Mouse (Mus musculus) hindbrain, postnatal 0 days (tissue): ENCODE data around the gene F5. TPM values are rescaled to one million over a fixed set of nuclear protein-coding genes. Genes with fewer than 3 reads are reported as not detected.

Experiments
- ATAC-seq: fragments of 200-750 bp; cut with Nextera tagmentation; 2 replicates; pipeline ENCODE4 v1.8.0; 2017; ENCODE audit warnings: mild to moderate bottlenecking, moderate TSS enrichment, moderate library complexity
- DNase-seq: peaks from one replicate; pipeline ENCODE4 v3.0.0-alpha.2; 2015; ENCODE audit warnings: low spot score
- H3K27ac ChIP-seq: fragments of 300-500 bp; sonication (generic); 2 replicates; pipeline ENCODE4 v1.5.1; 2014; ENCODE audit warnings: mild to moderate bottlenecking
- H3K27me3 ChIP-seq: fragments of 300-500 bp; sonication (generic); 2 replicates; pipeline ENCODE4 v1.6.1; 2014; ENCODE audit warnings: low read length, mixed read lengths; ENCODE audit not compliant: insufficient read depth
- H3K36me3 ChIP-seq: fragments of 300-500 bp; sonication (generic); 2 replicates; pipeline ENCODE4 v1.6.1; 2014; ENCODE audit warnings: low read length, mixed read lengths; ENCODE audit not compliant: insufficient read depth
- H3K4me1 ChIP-seq: fragments of 300-500 bp; sonication (generic); 2 replicates; pipeline ENCODE4 v1.6.1; 2014; ENCODE audit warnings: antibody characterized with exemption, low read length, mixed read lengths; ENCODE audit not compliant: insufficient read depth
- H3K4me2 ChIP-seq: fragments of 300-500 bp; sonication (generic); 2 replicates; pipeline ENCODE4 v1.6.1; 2014; ENCODE audit warnings: low read depth, mild to moderate bottlenecking, low read length, moderate library complexity, mixed read lengths
- H3K4me3 ChIP-seq: fragments of 300-500 bp; sonication (generic); 2 replicates; pipeline ENCODE4 v1.5.1; 2014; ENCODE audit warnings: low read length
- H3K9ac ChIP-seq: fragments of 300-500 bp; sonication (generic); replicated peaks from 2 replicates; pipeline ENCODE4 v1.6.1; 2014; ENCODE audit warnings: mild to moderate bottlenecking, low read length, moderate library complexity, mixed read lengths
- H3K9me3 ChIP-seq: fragments of 300-500 bp; sonication (generic); 2 replicates; pipeline ENCODE4 v1.6.1; 2016; ENCODE audit warnings: low read length, mixed read lengths
- CTCF ChIP-seq: IDR thresholded peaks from 2 replicates; pipeline ENCODE4 v1.5.1; 2016; ENCODE audit warnings: antibody characterized with exemption, control low read depth, low read depth
- WGBS: fragments of 180-500 bp; shearing (Covaris S2); extraction: QIAGEN DNeasy Blood & Tissue Kit; methylation state at CpG from one replicate; pipeline ENCODE4 v1.1.7; 2014; 5-methylcytosine and 5-hydroxymethylcytosine counted together
- polyA plus RNA-seq: library from polyadenylated mRNA; unstranded; fragments of >200 nt; fragmentation: Nextera tagmentation; extraction: Ambion mirVana; gene quantifications from 2 replicates; pipeline ENCODE4 v1.2.1, GENCODE M21; 2015
- total RNA-seq: library from RNA; depleted of rRNA; stranded (reverse); fragments of >200 nt; gene quantifications from 2 replicates; pipeline ENCODE4 v1.2.3, GENCODE M21; 2014

The F5 gene
- total and polyA plus RNA-seq, 2 experiments from 2014 or later = 0.09 to 0.26 TPM

- H3K36me3 ChIP-seq = no peaks in the 10 kb centered on the region
- no peak overlapping the region for H3K4me2 ChIP-seq
- no peak overlapping the region for H3K9ac ChIP-seq
- ATAC-seq (no peak), DNase-seq (no peak)
- WGBS = 69% methylated on average over 8 of the region's 8 CpGs
- H3K9me3 ChIP-seq = no peaks in the 10 kb centered on the region
- H3K4me3 ChIP-seq = no peak overlapping the region
- H3K27me3 ChIP-seq = no peaks in the 10 kb centered on the region
- H3K27ac ChIP-seq = no peak overlapping the region
- no peak for TF ChIP-seq CTCF
- H3K4me1 ChIP-seq = no peaks in the 10 kb centered on the region
Observed at GRCm38 (mm10) chr1:164242809-164243208, 91.2 kb downstream of the F5 start.

- Histone ChIP-seq H3K36me3 (no peaks in the 10 kb centered on the region), H3K4me2 (peak overlapping the region; percentile 72; the same call in 1 of the 2 replicates), H3K9ac (peak overlapping the region; percentile 53; the same call in 1 of the 2 replicates), H3K4me1 (peaks cover 7% of the 10 kb centered on the region; the same call in 1 of the 2 replicates), H3K9me3 (no peaks in the 10 kb centered on the region), H3K27ac (0 out of 2 replicates have a peak overlapping the region, but pooled peaks have one; percentile 76), H3K27me3 (no peaks in the 10 kb centered on the region), H3K4me3 (no peak overlapping the region)
- no peak for ATAC-seq
- WGBS = 32% methylated on average over 8 of the region's 8 CpGs
- no peak for TF ChIP-seq CTCF
- no peak for DNase-seq
Observed at GRCm38 (mm10) chr1:164247442-164247841, 95.8 kb downstream of the F5 start.

GRCm38 (mm10) chr1:164247971-164248370, 96.3 kb downstream of the F5 start:
- no peaks in the 10 kb centered on the region for H3K9me3 ChIP-seq

GRCm38 (mm10) chr1:164248465-164249331, 97.1 kb downstream of the F5 start, which contains the start of gene Slc19a2:
Gene Slc19a2 (plus strand): TSS chr1:164249046.
- no peaks in the 10 kb centered on the region for H3K27me3 ChIP-seq
- peak within 1 kb of the TSS; percentile 53 for H3K9ac ChIP-seq
- H3K9me3 ChIP-seq = no peaks in the 10 kb centered on the region
- WGBS = under 1% methylated on average over 57 of the region's 79 CpGs
- peak within 1 kb of the TSS; percentile 53 for H3K4me3 ChIP-seq
- DNase-seq (peak; percentile 97), ATAC-seq (peak; percentile 97)
- no peaks in the 10 kb centered on the region for H3K36me3 ChIP-seq
- peak within 1 kb of the TSS; percentile 72 for H3K4me2 ChIP-seq
- TF ChIP-seq CTCF = no peak; the same call in 1 of the 2 replicates
- peak within 1 kb of the TSS; percentile 76 for H3K27ac ChIP-seq
- H3K4me1 ChIP-seq = peaks cover 7% of the 10 kb centered on the region; the same call in 1 of the 2 replicates

More at GRCm38 (mm10) chr1:164247971-164248370, 96.3 kb downstream of the F5 start:
- H3K4me3 ChIP-seq = peak overlapping the region; percentile 53
- TF ChIP-seq CTCF = no peak
- ATAC-seq (no peak), DNase-seq (peak; percentile 13)
- WGBS = 8% methylated on average over 10 of the region's 10 CpGs
- H3K9ac ChIP-seq = peak overlapping the region; percentile 53
- H3K4me2 ChIP-seq = peak overlapping the region; percentile 72
- peaks cover 7% of the 10 kb centered on the region; the same call in 1 of the 2 replicates for H3K4me1 ChIP-seq
- peak overlapping the region; percentile 76; the same call in 1 of the 2 replicates for H3K27ac ChIP-seq
- no peaks in the 10 kb centered on the region for H3K36me3 ChIP-seq
- no peaks in the 10 kb centered on the region for H3K27me3 ChIP-seq

- H3K9me3 ChIP-seq = no peaks in the 10 kb centered on the region
- peaks cover 7% of the 10 kb centered on the region; the same call in 1 of the 2 replicates for H3K4me1 ChIP-seq
- H3K27ac ChIP-seq = peak overlapping the region; percentile 76
- H3K4me2 ChIP-seq = peak overlapping the region; percentile 72
- H3K36me3 ChIP-seq = no peaks in the 10 kb centered on the region
- H3K4me3 ChIP-seq = peak overlapping the region; percentile 53
- no peak for TF ChIP-seq CTCF
- 1% methylated on average over 32 of the region's 33 CpGs for WGBS
- ATAC-seq (peak; percentile 10), DNase-seq (peak; percentile 54)
- H3K9ac ChIP-seq = peak overlapping the region; percentile 53
- no peaks in the 10 kb centered on the region for H3K27me3 ChIP-seq
Observed at GRCm38 (mm10) chr1:164249332-164249711, 97.7 kb downstream of the F5 start.

- H3K4me1 ChIP-seq = peaks cover 7% of the 10 kb centered on the region; the same call in 1 of the 2 replicates
- ATAC-seq (no peak), DNase-seq (no peak)
- 53% methylated on average over 8 of the region's 8 CpGs for WGBS
- peak overlapping the region; percentile 53 for H3K4me3 ChIP-seq
- H3K36me3 ChIP-seq = no peaks in the 10 kb centered on the region
- H3K27ac ChIP-seq = no peak overlapping the region
- no peaks in the 10 kb centered on the region for H3K9me3 ChIP-seq
- peak overlapping the region; percentile 72 for H3K4me2 ChIP-seq
- H3K9ac ChIP-seq = no peak overlapping the region
- TF ChIP-seq CTCF = no peak
- no peaks in the 10 kb centered on the region for H3K27me3 ChIP-seq
Observed at GRCm38 (mm10) chr1:164250391-164251150, 98.9 kb downstream of the F5 start.
